Mouse (Mus musculus) stomach, postnatal 0 days (tissue): ENCODE results near the gene Sacm1l.

Experiments
- CTCF ChIP-seq: IDR thresholded peaks from 2 replicates; pipeline ENCODE4 v1.5.1; 2016; ENCODE audit warnings: antibody characterized with exemption, low read depth, mild to moderate bottlenecking, moderate library complexity
- EP300 ChIP-seq: optimal IDR thresholded peaks from 2 replicates; pipeline ENCODE3; 2016; ENCODE audit warnings: antibody characterized with exemption

DNA sequence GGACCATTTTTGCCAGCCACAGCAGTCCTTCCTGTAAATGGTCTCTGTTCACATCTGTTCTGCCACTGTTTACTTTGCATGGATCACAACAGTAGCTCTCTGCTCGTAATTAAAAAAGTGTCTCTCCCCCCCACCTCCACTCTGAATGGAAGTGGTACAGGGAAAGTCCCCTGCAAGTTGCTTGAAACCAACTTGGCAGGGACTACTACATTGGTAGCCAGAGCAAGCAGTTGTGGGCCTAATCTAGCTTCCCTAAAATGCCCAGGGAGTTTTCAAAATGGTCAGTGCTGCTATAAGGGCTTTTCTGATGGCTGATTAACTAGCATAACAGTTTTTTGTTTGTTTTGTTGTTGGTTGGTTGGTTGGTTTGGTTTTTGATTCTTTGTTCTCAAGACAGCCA is 9.5 kb downstream of the Sacm1l start:
- no peak for TF ChIP-seq CTCF
- no peak for TF ChIP-seq EP300
